Mouse (Mus musculus): ENCODE measurements at regions not wholly inside any gene's neighbourhood (a gene's known extent, or its start where the extent isn't known, plus 50 kb on each side); places are given as distances from the start of the nearest gene placed in this dataset.

- DNase-seq (ENCODE audit: low read depth) = no peak
These were observed 52.5 kb upstream of the Ampd3 start for GRCm38 (mm10) chr7:110715545-110715944.

GRCm38 (mm10) chr7:110717104-110717503 lies 50.9 kb upstream of the Ampd3 start:
- DNase-seq (ENCODE audit: low read depth) = no peak
